Mouse (Mus musculus): ENCODE data around the gene Tecr. TPM values are rescaled to one million over a fixed set of nuclear protein-coding genes. Genes with fewer than 3 reads are reported as not detected.
A peak's percentile ranks its signal among the peaks of the same experiment; 100 is the strongest.

Gene Tecr
- polyA plus RNA-seq, 1 experiment: 193 TPM

GRCm38 (mm10) chr8:83613695-83614094 is 5.9 kb upstream of the Tecr start:
- H3K36me3 ChIP-seq (ENCODE audit: control insufficient read depth, insufficient read depth): peaks cover 34% of the 10 kb centered on the region
- TF ChIP-seq MYOG (IDR thresholded peaks at IDR 0.05; ENCODE audit: control insufficient read depth, extremely low read depth, insufficient read length) (no peak), MYOD1 (IDR thresholded peaks at IDR 0.05; ENCODE audit: control insufficient read depth, insufficient read length, low read depth) (no peak), CTCF (IDR thresholded peaks at IDR 0.05; ENCODE audit: control insufficient read depth, insufficient read depth, insufficient read length) (no peak), USF1 (IDR thresholded peaks at IDR 0.05; ENCODE audit: low read depth) (no peak), CEBPB (IDR thresholded peaks at IDR 0.05; ENCODE audit: low read depth) (no peak), FOSL1 (IDR thresholded peaks at IDR 0.05; ENCODE audit: insufficient read depth, low read length, poor library complexity, severe bottlenecking) (no peak), MAX (IDR thresholded peaks at IDR 0.05) (no peak)
- no peak overlapping the region for H3K4me3 ChIP-seq (ENCODE audit: insufficient read depth, poor library complexity, severe bottlenecking)
- H3K27me3 ChIP-seq (ENCODE audit: control insufficient read depth, insufficient read depth, insufficient read length): no peaks in the 10 kb centered on the region
- H3ac ChIP-seq (ENCODE audit: control insufficient read depth, insufficient read length, low read depth): no peak overlapping the region
- H3K79me2 ChIP-seq (ENCODE audit: control insufficient read depth, insufficient read depth): peaks cover 31% of the 10 kb centered on the region
- H3K79me3 ChIP-seq (ENCODE audit: low read depth): peaks cover 24% of the 10 kb centered on the region

DNA sequence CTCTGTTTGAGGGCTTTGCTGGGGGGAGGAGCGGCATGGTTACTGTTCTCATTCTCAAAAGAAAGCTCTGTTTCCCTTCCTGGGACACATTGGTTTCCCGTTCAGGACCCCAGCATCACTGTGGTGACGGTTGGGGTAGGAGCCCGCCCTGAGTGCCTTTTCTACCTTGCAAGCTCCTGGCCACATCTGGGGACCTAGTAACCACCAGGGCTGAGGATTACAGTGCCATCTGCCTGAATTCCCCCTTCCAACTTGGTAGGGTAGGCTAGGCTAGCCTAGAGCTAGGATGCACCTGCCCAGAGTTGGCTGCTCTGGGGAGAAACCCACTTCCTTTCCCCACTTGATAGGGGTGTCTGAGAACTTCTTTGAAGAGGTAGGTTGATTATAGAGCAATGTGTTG is 4.2 kb upstream of the Tecr start:
- Histone ChIP-seq H3K4me3 (ENCODE audit: insufficient read depth, poor library complexity, severe bottlenecking) (no peak overlapping the region), H3K79me3 (ENCODE audit: low read depth) (peaks cover 25% of the 10 kb centered on the region), H3K79me2 (ENCODE audit: control insufficient read depth, insufficient read depth) (peaks cover 46% of the 10 kb centered on the region), H3K36me3 (ENCODE audit: control insufficient read depth, insufficient read depth) (peaks cover 34% of the 10 kb centered on the region), H3ac (ENCODE audit: control insufficient read depth, insufficient read length, low read depth) (no peak overlapping the region), H3K27me3 (ENCODE audit: control insufficient read depth, insufficient read depth, insufficient read length) (no peaks in the 10 kb centered on the region)
- TF ChIP-seq CTCF (IDR thresholded peaks at IDR 0.05; ENCODE audit: control insufficient read depth, insufficient read depth, insufficient read length): no peak
- TF ChIP-seq CEBPB (IDR thresholded peaks at IDR 0.05; ENCODE audit: low read depth): no peak
- TF ChIP-seq MYOG (IDR thresholded peaks at IDR 0.05; ENCODE audit: control insufficient read depth, extremely low read depth, insufficient read length): no peak
- TF ChIP-seq FOSL1 (IDR thresholded peaks at IDR 0.05; ENCODE audit: insufficient read depth, low read length, poor library complexity, severe bottlenecking): no peak
- no peak for TF ChIP-seq MYOD1 (IDR thresholded peaks at IDR 0.05; ENCODE audit: control insufficient read depth, insufficient read length, low read depth)
- no peak for TF ChIP-seq MAX (IDR thresholded peaks at IDR 0.05)
- no peak for TF ChIP-seq USF1 (IDR thresholded peaks at IDR 0.05; ENCODE audit: low read depth)

DNA sequence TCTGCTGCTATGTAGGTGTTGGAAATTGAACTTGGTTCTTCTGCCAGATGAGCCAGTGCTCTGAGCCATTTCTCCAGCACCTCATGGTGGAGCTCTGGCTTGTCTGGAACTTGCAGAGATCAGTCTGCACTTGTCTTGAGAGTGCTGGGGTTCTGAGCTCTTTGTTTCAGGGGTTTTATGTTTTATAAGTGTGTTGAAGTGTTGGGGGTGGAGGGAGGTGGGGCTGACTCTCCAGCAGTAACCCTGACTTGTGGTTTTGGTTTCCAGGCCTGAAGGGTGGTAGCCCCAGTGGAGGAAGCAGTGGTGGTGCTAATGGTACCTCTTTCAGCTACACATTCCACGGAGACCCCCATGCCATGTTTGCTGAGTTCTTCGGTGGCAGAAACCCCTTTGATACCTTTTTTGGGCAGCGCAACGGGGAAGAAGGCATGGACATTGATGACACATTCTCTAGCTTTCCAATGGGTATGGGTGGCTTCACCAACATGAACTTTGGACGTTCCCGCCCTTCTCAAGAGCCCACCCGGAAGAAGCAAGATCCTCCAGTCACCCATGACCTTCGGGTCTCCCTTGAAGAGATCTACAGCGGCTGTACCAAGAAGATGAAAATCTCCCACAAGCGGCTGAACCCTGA is 1.9 kb upstream of the Tecr start:
- no peak for TF ChIP-seq USF1 (IDR thresholded peaks at IDR 0.05; ENCODE audit: low read depth)
- TF ChIP-seq FOSL1 (IDR thresholded peaks at IDR 0.05; ENCODE audit: insufficient read depth, low read length, poor library complexity, severe bottlenecking): no peak
- no peak for TF ChIP-seq CEBPB (IDR thresholded peaks at IDR 0.05; ENCODE audit: low read depth)
- no peak for TF ChIP-seq CTCF (IDR thresholded peaks at IDR 0.05; ENCODE audit: control insufficient read depth, insufficient read depth, insufficient read length)
- no peak for TF ChIP-seq MAX (IDR thresholded peaks at IDR 0.05)
- no peak for TF ChIP-seq MYOD1 (IDR thresholded peaks at IDR 0.05; ENCODE audit: control insufficient read depth, insufficient read length, low read depth)
- Histone ChIP-seq H3ac (ENCODE audit: control insufficient read depth, insufficient read length, low read depth) (peak overlapping the region; percentile 42), H3K36me3 (ENCODE audit: control insufficient read depth, insufficient read depth) (peaks cover 34% of the 10 kb centered on the region)

DNA sequence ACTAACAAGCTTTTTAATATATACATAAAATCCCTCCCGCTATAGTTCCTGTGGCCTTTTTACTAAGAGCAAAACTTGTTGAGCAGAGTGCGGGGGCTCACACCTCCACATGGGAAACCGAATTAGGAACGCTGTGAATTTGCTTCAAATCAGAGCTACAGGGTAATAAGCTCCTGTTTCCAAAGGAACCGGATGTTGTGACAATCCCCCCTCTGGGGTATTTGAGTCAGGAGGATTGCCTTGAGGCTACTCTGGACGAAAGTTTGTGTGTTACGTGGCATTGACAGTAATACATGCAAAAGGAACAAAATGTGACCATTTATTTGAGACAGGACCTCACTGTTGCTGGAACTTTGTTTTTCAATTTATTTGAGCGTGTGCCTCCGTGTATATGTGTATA is 1.3 kb upstream of the Tecr start:
- TF ChIP-seq USF1 (IDR thresholded peaks at IDR 0.05; ENCODE audit: low read depth) (no peak), MYOG (IDR thresholded peaks at IDR 0.05; ENCODE audit: control insufficient read depth, extremely low read depth, insufficient read length) (no peak), FOSL1 (IDR thresholded peaks at IDR 0.05; ENCODE audit: insufficient read depth, low read length, poor library complexity, severe bottlenecking) (no peak), MAX (IDR thresholded peaks at IDR 0.05) (no peak), CEBPB (IDR thresholded peaks at IDR 0.05; ENCODE audit: low read depth) (no peak), MYOD1 (IDR thresholded peaks at IDR 0.05; ENCODE audit: control insufficient read depth, insufficient read length, low read depth) (no peak), CTCF (IDR thresholded peaks at IDR 0.05; ENCODE audit: control insufficient read depth, insufficient read depth, insufficient read length) (no peak)
- Histone ChIP-seq H3K36me3 (ENCODE audit: control insufficient read depth, insufficient read depth) (peaks cover 34% of the 10 kb centered on the region), H3K79me3 (ENCODE audit: low read depth) (peaks cover 25% of the 10 kb centered on the region), H3ac (ENCODE audit: control insufficient read depth, insufficient read length, low read depth) (peak overlapping the region; percentile 52), H3K79me2 (ENCODE audit: control insufficient read depth, insufficient read depth) (peaks cover 46% of the 10 kb centered on the region), H3K27me3 (ENCODE audit: control insufficient read depth, insufficient read depth, insufficient read length) (no peaks in the 10 kb centered on the region), H3K4me3 (ENCODE audit: insufficient read depth, poor library complexity, severe bottlenecking) (peak overlapping the region; percentile 94)

More for the DNA sequence above, 1.9 kb upstream of the Tecr start:
- H3K79me3 ChIP-seq (ENCODE audit: low read depth): peaks cover 25% of the 10 kb centered on the region
- H3K4me3 ChIP-seq (ENCODE audit: insufficient read depth, poor library complexity, severe bottlenecking): peak overlapping the region; percentile 94
- peaks cover 46% of the 10 kb centered on the region for H3K79me2 ChIP-seq (ENCODE audit: control insufficient read depth, insufficient read depth)
- H3K27me3 ChIP-seq (ENCODE audit: control insufficient read depth, insufficient read depth, insufficient read length): no peaks in the 10 kb centered on the region

DNA sequence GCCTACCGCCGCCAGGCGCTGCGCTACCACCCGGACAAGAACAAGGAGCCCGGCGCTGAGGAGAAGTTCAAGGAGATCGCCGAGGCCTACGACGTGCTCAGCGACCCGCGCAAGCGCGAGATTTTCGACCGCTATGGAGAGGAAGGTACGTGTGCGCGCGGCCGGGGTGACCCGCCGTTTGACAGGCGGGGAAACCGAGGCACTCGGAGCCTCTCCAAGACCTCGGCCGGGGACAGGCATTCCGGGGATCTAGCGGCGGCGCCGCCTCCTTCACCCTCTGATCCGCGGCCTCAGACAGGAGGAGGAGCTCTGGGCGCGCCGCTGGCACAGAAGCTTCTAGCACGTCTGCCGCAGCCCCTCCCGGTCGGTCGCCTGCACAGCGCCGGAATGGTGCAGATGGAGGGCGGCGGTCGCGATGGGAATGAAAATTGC is 643 bp upstream of the Tecr start:
- peaks cover 25% of the 10 kb centered on the region for H3K79me3 ChIP-seq (ENCODE audit: low read depth)
- H3K4me3 ChIP-seq (ENCODE audit: insufficient read depth, poor library complexity, severe bottlenecking): peak overlapping the region; percentile 94
- peak overlapping the region; percentile 94 for H3ac ChIP-seq (ENCODE audit: control insufficient read depth, insufficient read length, low read depth)
- H3K27me3 ChIP-seq (ENCODE audit: control insufficient read depth, insufficient read depth, insufficient read length): no peaks in the 10 kb centered on the region
- H3K36me3 ChIP-seq (ENCODE audit: control insufficient read depth, insufficient read depth): peaks cover 34% of the 10 kb centered on the region
- peaks cover 46% of the 10 kb centered on the region for H3K79me2 ChIP-seq (ENCODE audit: control insufficient read depth, insufficient read depth)
- TF ChIP-seq USF1 (IDR thresholded peaks at IDR 0.05; ENCODE audit: low read depth) (no peak), CEBPB (IDR thresholded peaks at IDR 0.05; ENCODE audit: low read depth) (no peak), MYOG (IDR thresholded peaks at IDR 0.05; ENCODE audit: control insufficient read depth, extremely low read depth, insufficient read length) (no peak), MYOD1 (IDR thresholded peaks at IDR 0.05; ENCODE audit: control insufficient read depth, insufficient read length, low read depth) (no peak), MAX (IDR thresholded peaks at IDR 0.05) (no peak), FOSL1 (IDR thresholded peaks at IDR 0.05; ENCODE audit: insufficient read depth, low read length, poor library complexity, severe bottlenecking) (no peak), CTCF (IDR thresholded peaks at IDR 0.05; ENCODE audit: control insufficient read depth, insufficient read depth, insufficient read length) (no peak)
